Mouse (Mus musculus) spleen, adult 10 weeks (tissue): ENCODE data around the gene Olfr761. TPM values are rescaled to one million over a fixed set of nuclear protein-coding genes. Genes with fewer than 3 reads are reported as not detected.

ENCODE experiments used
- polyA plus RNA-seq: library from polyadenylated mRNA; stranded (reverse); fragments of 350-450 nt; fragmentation: Illumina TruSeq; extraction: RNeasy Lipid Tissue Mini Kit (QIAGEN cat#74804); gene quantifications from one replicate; pipeline ENCODE4 v1.2.3, GENCODE M21; 2015; ENCODE audit warnings: low replicate concordance; ENCODE audit not compliant: insufficient read depth

Gene Olfr761
- polyA plus RNA-seq = not detected

DNA sequence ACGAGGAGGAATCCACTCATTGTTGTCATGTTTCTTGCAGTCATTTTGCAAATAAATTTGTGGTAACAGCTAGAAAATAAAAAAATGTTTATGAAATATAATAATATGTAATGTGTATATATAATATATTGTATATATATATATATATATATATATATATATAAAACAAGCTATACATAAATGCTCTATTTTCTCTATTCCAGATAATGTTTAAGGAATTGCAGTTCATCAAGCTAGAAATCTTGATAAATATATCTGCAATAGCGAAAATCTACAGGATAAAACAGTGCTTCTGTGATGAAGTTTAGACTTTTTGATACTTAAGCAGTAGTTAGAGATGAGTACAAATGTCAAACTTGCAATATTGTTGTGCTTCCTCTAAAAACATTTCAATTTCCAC lies at the start of gene Olfr761:
TSS of gene Olfr761 (minus strand) at position 101 of the 400 bp plus-strand sequence.

DNA sequence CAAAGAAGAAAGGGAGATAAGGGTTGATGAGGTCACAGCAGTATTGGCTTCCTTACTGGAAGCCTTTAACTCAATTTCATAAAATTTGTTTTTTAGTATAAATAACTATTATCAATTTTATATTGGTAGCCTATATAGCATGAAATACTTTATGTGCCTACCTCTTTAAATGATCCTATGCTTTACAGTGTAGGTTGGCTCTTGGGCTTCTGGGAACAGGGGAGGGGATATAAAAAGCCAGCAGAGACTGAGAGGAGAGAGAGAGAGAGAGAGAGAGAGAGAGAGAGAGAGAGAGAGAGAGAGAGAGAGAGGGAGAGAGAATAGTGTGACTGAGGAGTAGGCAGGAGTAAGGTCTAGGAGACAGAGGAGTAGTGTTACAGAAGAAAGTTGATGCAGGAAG lies 32.6 kb downstream of the Olfr761 start, which contains the start of gene Olfr128:
TSS of gene Olfr128 (plus strand) at position 301 of the 400 bp plus-strand sequence.

Other genes with a start within 250 kb of the Olfr761 start
- not detected for gene Olfr120, start 231.3 kb downstream of the Olfr761 start, polyA plus RNA-seq
- not detected for gene Olfr121, start 204.2 kb downstream of the Olfr761 start, polyA plus RNA-seq
- not detected for gene Olfr122, start 184.5 kb downstream of the Olfr761 start, polyA plus RNA-seq
- gene Olfr123, start 159.6 kb downstream of the Olfr761 start, polyA plus RNA-seq = not detected
- gene Olfr124, start 153.2 kb downstream of the Olfr761 start, polyA plus RNA-seq = not detected
- gene Olfr125, start 120.1 kb downstream of the Olfr761 start, polyA plus RNA-seq = not detected
- gene Olfr126, start 105.6 kb downstream of the Olfr761 start, polyA plus RNA-seq = not detected
- gene Olfr127, start 52.6 kb downstream of the Olfr761 start, polyA plus RNA-seq = not detected
- not detected for gene Olfr128, start 32.5 kb downstream of the Olfr761 start, polyA plus RNA-seq
- not detected for gene Olfr129, start 107.0 kb upstream of the Olfr761 start, polyA plus RNA-seq
- gene Olfr130, start 110.8 kb upstream of the Olfr761 start, polyA plus RNA-seq = not detected
- not detected for gene Olfr131, start 135.6 kb upstream of the Olfr761 start, polyA plus RNA-seq
- gene Olfr132, start 181.4 kb upstream of the Olfr761 start, polyA plus RNA-seq = not detected
- not detected for gene Olfr133, start 192.2 kb upstream of the Olfr761 start, polyA plus RNA-seq
- gene Olfr134, start 218.3 kb upstream of the Olfr761 start, polyA plus RNA-seq = not detected